Comparison of ENCODE assay signal across 9 mouse cellular contexts in genomic region chr8:121832503-121832902, GRCm38 (mm10). TPM values are rescaled to one million over a fixed set of nuclear protein-coding genes. Genes with fewer than 3 reads are reported as not detected.
DNase-seq lines count a peak whose midpoint lies in the region; ATAC-seq lines count a peak whose summit lies in the region.
"Had no signal": no experiment of that assay in that cellular context is flagged by ENCODE, and none has a peak within 500 bp of the region (broad histone marks: within the 10 kb centered on the region; RNA-seq: fewer than 3 reads in every experiment).

No protein-coding gene starts in this region.

- H3K4me3 ChIP-seq in heart, embryonic 15.5 days = peak overlapping the region; percentile 29; the same call in 1 of the 2 replicates
- H3K4me3 ChIP-seq in lung, embryonic 16.5 days (ENCODE audit: low read length) = no peak overlapping the region
- H3K4me3 ChIP-seq: neural tube, embryonic 13.5 days had no signal

- H3K9me3 ChIP-seq in heart, embryonic 15.5 days (replicated peaks) = no peaks in the 10 kb centered on the region
- H3K9me3 ChIP-seq in lung, embryonic 16.5 days (ENCODE audit: control insufficient read depth, low read length) = no peaks in the 10 kb centered on the region
- H3K9me3 ChIP-seq: neural tube, embryonic 13.5 days had no signal

- no peaks in the 10 kb centered on the region for H3K27me3 ChIP-seq in heart, embryonic 15.5 days
- H3K27me3 ChIP-seq in lung, embryonic 16.5 days (ENCODE audit: control insufficient read depth, insufficient read depth, low read depth, low read length) = peaks cover 4% of the 10 kb centered on the region; the same call in 1 of the 2 replicates
- H3K27me3 ChIP-seq: neural tube, embryonic 13.5 days had no signal

- H3K4me1 ChIP-seq in heart, embryonic 15.5 days (replicated peaks) = peaks cover 18% of the 10 kb centered on the region
- H3K4me1 ChIP-seq in lung, embryonic 16.5 days (replicated peaks; ENCODE audit: control insufficient read depth, insufficient read depth, low read length) = peaks cover 15% of the 10 kb centered on the region

- H3K4me2 ChIP-seq in heart, embryonic 15.5 days = no peak overlapping the region
- H3K4me2 ChIP-seq in lung, embryonic 16.5 days (ENCODE audit: low read depth, low read length) = 0 out of 2 replicates have a peak overlapping the region, but pooled peaks have one; percentile 10
- H3K4me2 ChIP-seq: neural tube, embryonic 13.5 days had no signal

- no peak overlapping the region for H3K27ac ChIP-seq in heart, embryonic 15.5 days
- H3K27ac ChIP-seq in lung, embryonic 16.5 days (ENCODE audit: low read length) = no peak overlapping the region
- H3K27ac ChIP-seq: neural tube, embryonic 13.5 days had no signal

- WGBS in heart, embryonic 15.5 days = 10% methylated on average over 6 of the region's 6 CpGs
- WGBS in lung, embryonic 16.5 days = 16% methylated on average over 6 of the region's 6 CpGs

- no peaks in the 10 kb centered on the region for H3K36me3 ChIP-seq in heart, embryonic 15.5 days
- no peaks in the 10 kb centered on the region for H3K36me3 ChIP-seq in lung, embryonic 16.5 days (ENCODE audit: control insufficient read depth, insufficient read depth, low read length)
- H3K36me3 ChIP-seq: neural tube, embryonic 13.5 days had no signal

- peak; percentile 55 for DNase-seq in gastrocnemius, adult 18-20 months (ENCODE audit: low spot score)
- no peak for DNase-seq in gastrocnemius, postnatal 25 days
- peak; percentile 59 for DNase-seq in adrenal gland, adult 2 months
- DNase-seq in embryo, embryonic 11.5 days (ENCODE audit: low read depth, low spot score) = peak; percentile 63
- peak; percentile 64 to 86 for DNase-seq in layer of hippocampus, adult 18-20 months (ENCODE audit: low spot score in 2 of 2)
- DNase-seq in right cerebral cortex, adult 2 months (ENCODE audit: low spot score in 2 of 2) = peak; percentile 87 to 91

- no peak for ATAC-seq in heart, embryonic 15.5 days (replicated peaks; ENCODE audit: insufficient number of reproducible peaks, insufficient read depth, low FRiP score, low read depth)
- peak; percentile 49; the same call in 1 of the 2 replicates for ATAC-seq in lung, embryonic 16.5 days (ENCODE audit: low read depth)

- H3K9ac ChIP-seq in heart, embryonic 15.5 days = no peak overlapping the region
- H3K9ac ChIP-seq in lung, embryonic 16.5 days (ENCODE audit: low read length) = no peak overlapping the region
- H3K9ac ChIP-seq: neural tube, embryonic 13.5 days had no signal

RNA-seq across cellular contexts. Expression of gene Klhdc4, which starts 3.1 kb away (rescaled TPM):
- 10 to 100 TPM in 1 of 2 experiments, 1 to 10 TPM in 1; 9.4 to 10.7 TPM for total RNA-seq in gastrocnemius, adult 18-20 months (2021)
- total RNA-seq in gastrocnemius, postnatal 25 days (2021) = 1 to 10 TPM; 8.1 to 9.1 TPM
- 10 to 100 TPM; 17.2 to 25.6 TPM for total RNA-seq in adrenal gland, adult 2 months (2021)
- polyA plus RNA-seq in adrenal gland, adult 2 months (2012; rRNA removed) = 12.2 and 14.9 TPM in 2 replicates
- polyA plus RNA-seq in heart, embryonic 15.5 days (2015; fragmentation: Nextera tagmentation; extraction: Ambion mirVana) = 18.7 and 27.6 TPM in 2 replicates
- 10 to 100 TPM; 27.0 to 27.9 TPM for total RNA-seq in layer of hippocampus, adult 18-20 months (2021)
- 33.2 and 34.6 TPM in 2 replicates for polyA plus RNA-seq in lung, embryonic 16.5 days (2015; fragmentation: Nextera tagmentation; extraction: Ambion mirVana)
